Mouse (Mus musculus): ENCODE data around the gene Oaz1.

- TF ChIP-seq CTCF (IDR thresholded peaks at IDR 0.05; ENCODE audit: borderline replicate concordance, insufficient read depth, low read depth, low read length) (no peak), POLR2A (IDR thresholded peaks at IDR 0.05; ENCODE audit: borderline replicate concordance, insufficient read depth, low read length) (no peak)
Measured at GRCm38 (mm10) chr10:80836949-80837379, 10.5 kb downstream of the Oaz1 start.

All from cerebellum, adult 2 months (tissue).